Mouse (Mus musculus) embryo, embryonic 11 days (tissue): Measurements from ENCODE around the gene Olfr1148.

Experiments used
- DNase-seq: peaks from one replicate; pipeline ENCODE4 v3.0.0-alpha.2; 2015

Olfr1148 gene

DNA sequence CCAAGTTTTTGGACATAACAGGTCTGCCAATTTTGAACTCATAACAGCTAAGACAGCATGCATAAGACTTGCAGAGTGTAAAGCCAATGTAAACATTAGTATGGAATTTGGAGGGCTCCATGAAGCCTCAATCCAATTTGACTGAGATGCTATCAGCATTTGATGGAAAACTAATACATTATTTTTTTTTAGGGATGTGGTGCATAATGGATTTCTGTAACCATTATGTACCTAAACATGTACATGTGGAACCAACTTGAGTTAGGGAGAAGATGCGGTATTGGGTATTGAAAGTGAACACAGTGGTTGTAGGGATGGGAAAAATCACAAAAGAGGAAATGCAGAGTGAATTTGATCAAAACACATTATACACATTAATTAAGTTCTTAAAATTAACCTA, at the start of gene Olfr1148:
TSS of gene Olfr1148 (plus strand) at position 301 of the 400 bp plus-strand sequence.
- no peak for DNase-seq

DNA sequence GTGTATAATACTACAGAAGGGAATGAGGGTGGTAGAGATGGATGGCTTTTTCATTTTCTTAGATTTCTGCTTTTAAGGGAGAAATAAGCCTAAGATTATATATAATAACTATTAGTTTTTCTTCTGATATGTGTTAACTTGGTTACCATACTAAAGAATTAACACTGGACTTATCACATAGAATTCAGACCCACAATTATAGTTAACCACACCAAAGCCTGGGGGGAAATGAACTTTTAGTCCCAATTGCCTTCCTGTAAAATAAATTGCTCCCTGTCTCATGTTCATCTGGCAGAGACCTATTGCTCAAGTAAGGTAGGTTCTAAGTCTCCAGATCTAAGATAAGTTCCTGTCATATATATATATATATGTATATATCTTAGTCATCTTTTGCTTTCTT, 30.0 kb upstream of the Olfr1148 start, which contains the start of gene Olfr1143:
TSS of gene Olfr1143 (plus strand) at position 301 of the 400 bp plus-strand sequence.
- no peak for DNase-seq

DNA sequence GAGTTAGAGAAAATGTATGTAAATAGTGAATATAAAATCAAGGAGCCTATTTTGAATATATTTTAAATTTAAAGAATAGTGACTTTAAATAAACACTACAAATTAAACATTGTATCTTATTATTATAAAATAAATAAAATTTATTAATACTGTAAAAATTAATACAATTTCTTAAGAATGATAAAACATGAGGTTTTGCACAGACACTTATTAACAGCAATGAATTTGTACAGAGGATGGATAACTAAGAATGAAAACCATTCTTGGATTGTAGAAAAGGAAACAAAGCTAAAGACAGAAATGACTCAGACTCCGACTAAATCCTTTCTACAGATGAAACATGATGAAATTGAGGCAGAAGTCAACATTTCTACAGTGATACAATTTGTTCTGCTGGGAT, 20.8 kb upstream of the Olfr1148 start, which contains the start of gene Olfr1145:
TSS of gene Olfr1145 (plus strand) at position 301 of the 400 bp plus-strand sequence.
- DNase-seq, result no peak

DNA sequence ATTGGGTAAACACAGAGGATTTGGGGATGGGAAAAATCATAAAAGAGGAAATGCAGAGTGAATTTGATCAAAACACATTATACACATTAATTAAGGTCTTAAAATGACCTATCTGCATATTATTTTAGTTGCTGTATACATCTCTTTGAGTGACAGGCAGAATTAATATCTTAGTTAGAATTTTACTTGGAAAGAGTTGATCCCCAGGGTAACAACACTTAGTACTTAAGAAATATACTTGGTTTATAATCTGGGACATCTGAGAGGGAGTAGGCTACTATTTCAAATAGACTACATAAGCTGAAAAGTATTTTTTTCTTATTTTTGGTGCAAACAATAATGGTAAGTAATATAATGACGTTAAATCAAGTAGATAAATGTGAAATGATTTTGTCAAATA, 13.4 kb downstream of the Olfr1148 start, which contains the start of gene Olfr1150-ps1:
TSS of gene Olfr1150-ps1 (plus strand) at position 301 of the 400 bp plus-strand sequence.
- no peak for DNase-seq

DNA sequence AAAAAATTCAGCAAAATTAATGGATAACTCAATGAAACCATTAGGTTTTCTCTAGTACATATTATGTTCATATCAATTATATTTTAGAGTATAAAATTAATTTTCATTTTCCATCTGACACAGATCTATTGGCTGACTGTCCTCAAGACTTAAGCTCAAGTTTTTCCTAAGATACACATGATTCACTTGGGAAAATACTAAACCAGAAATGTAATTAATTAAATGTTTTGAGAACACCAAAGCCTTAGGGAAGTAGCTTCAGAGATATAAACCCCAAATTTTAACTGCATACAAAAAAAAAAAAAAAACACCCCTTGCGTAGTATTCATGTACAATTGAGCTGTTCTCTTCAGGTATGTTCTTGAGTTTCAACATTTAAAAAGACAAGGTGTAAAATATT, 25.2 kb downstream of the Olfr1148 start, which contains the start of gene Olfr1151:
TSS of gene Olfr1151 (plus strand) at position 301 of the 400 bp plus-strand sequence.
- no peak for DNase-seq

DNA sequence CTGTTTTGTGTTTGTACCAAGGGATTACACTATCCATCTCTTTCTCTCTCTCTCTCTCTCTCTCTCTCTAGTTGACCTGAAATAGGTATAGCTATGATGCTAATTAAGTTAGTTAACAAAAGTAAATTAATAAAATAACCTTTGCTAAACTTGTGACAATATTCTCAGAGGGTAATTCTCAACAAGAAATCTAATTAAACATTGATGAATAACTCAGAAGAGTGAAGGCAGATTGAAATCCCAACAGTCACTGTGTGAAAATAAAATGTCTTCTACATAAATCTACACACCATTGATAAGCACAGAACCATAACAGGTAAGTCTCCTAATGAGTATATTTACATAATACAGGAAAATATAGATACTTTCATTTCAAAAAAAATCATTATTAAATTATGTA, 35.9 kb downstream of the Olfr1148 start, which contains the start of gene Olfr1152:
TSS of gene Olfr1152 (plus strand) at position 301 of the 400 bp plus-strand sequence.
- no peak for DNase-seq
